Mouse (Mus musculus) cerebellum, postnatal 4 days (tissue): Measurements from ENCODE around the gene Akr7a5.

Experiments used
- DNase-seq, 2 experiments: peaks; one replicate each; pipeline ENCODE4 v3.0.0; 2022; ENCODE audit warnings: low spot score in 2 of 2, mixed read lengths in 1 of 2

The Akr7a5 gene

DNA sequence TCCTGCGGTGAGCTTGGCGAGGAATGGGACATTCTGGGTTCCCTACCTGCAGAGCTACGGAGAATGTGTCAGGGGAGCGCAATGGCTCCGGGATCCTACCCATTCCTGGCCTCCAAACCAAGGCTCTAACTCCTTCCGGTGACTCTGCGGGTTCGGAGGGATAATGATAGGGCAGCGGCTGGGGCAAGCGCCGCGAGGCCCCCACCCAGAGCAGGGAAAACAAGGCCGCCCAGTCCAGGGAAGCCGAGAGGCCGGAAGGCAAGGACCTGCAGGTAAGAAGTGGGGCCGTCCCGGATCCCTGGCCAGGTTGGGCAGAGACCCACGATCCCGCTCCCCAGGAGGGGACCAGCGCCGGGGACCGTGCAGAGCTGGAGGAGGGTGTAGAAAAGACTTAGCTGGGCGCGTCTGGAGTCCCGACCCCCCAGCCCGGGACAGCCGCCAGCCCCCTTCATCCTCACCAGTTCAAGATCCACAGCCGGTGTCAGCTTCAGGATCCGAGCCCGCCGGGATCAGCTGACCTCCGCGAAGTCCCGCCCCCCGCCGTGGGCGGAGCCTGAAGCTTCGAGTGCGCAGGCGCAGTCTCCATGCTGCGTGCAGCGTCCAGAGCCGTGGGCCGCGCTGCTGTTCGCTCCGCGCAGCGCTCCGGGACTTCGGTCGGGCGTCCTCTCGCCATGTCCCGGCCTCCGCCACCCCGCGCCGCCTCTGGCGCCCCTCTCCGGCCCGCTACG, at the start of gene Akr7a5, which contains the start of gene Pqlc2:
Gene Akr7a5 (plus strand): TSS at position 574 of the 728 bp plus-strand sequence.
Gene Pqlc2 (minus strand): TSS at position 538 of the 728 bp plus-strand sequence.
- DNase-seq, result peak; percentile 98 to 99

DNA sequence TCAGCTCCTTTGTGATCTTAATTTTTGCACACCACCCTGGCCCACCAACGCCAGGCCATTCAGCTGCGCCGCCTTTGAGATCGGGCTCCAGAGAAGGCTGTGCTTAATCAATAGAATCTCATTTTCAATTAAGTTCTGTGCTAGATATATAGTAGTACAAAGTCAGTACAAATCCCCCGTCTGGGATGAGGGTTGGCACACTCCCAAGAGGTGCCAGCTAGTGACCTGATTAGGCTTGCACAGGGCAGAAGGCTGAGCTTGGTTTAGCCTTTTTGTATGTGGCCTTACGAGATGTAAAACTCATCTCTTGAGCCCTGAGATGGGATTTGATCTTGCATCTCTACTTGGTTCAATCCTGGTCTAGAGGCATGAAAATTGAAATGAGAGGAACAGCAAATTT, 47.6 kb upstream of the Akr7a5 start:
- DNase-seq, result no peak

DNA sequence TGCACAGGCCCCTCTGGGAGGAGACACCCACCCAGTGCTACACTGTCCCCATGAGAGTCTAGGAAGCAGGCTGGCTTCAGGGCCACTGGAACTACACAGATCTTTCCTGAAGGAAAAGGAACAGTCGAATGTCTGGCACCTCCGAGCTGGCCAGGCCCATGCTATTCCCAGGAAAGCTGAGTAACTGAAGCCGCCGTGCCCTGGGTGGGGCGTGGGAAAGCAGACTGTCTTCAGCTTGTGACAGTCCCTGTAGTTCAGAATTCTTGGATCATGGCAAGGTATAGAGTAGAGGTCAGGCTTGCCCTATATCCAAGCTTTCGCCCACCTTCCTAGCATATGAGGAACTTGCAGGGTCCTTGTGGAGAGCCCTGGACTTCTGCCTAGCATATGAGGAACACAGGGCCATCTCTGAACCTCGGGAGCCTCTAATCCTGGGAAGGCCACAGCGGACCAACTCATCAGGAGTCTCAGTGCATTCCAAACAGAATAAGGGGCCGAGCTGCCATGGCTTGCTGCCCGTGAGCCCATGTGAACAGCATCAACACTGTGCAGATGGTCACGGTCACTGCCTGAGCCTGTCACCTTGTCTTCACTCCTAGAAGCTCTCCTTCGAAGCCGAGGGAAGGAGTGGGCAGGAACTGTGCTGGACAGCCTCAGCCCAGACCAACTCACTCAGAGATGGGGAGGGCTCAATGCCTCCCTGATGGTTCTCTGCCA, 44.6 kb upstream of the Akr7a5 start:
- DNase-seq, result peak in 1 of 2 experiments; percentile 42

DNA sequence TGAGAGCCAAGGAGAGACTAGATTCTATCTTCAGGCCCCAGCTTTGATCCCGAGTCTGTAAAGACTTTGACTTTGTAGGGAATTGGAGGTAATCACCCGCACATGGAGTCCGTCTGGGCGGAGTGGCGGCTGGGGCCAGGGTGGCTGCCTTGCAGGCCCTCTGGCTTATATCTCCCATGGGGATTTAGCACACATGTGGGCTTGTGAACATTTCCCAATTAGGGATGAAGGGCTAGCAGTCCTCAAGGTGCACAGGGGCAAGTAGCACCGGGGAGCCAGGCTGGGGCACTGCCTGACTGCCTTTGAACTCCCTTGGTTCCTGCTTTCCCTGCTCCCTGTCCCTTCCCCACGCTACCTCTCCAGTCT, 44.1 kb upstream of the Akr7a5 start:
- no peak for DNase-seq

DNA sequence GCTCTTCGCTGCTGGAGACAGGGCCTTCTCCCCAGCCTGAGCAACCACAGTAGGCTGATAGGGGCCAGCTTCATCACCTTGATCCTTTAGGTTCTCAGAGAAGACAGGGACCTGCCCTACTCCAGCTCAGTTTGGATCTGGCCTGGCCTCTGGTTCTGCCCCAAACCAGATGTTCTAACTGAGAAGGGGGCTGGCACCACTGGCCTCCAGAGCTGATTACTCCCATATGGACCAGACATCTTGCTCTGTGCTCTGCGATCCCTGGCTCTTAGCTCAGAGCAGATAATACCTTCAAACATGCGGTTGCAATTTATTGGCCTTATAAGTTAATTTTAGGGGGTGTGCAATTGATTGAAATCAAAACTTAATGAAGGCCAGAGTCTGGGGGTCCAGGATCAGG, 43.2 kb upstream of the Akr7a5 start:
- no peak for DNase-seq

DNA sequence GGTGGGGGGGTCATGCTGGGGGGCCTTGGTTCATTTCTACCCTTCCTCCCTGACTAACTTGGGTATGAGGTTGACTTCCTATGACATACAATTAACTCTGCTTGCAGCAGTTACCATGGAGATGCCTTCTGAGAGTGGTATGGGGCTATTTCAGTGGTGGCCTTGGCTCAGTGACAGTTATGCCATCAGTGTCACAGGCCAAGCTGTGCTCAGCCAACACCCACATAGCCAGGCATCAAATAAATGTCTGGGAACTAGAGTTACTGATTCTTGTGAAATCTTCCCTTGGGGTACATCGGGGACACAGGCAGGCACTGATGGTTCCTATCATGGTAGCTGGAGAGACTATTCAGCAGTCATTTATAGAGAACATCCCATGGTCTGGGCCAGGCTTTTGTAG, 42.3 kb upstream of the Akr7a5 start:
- DNase-seq, result no peak

DNA sequence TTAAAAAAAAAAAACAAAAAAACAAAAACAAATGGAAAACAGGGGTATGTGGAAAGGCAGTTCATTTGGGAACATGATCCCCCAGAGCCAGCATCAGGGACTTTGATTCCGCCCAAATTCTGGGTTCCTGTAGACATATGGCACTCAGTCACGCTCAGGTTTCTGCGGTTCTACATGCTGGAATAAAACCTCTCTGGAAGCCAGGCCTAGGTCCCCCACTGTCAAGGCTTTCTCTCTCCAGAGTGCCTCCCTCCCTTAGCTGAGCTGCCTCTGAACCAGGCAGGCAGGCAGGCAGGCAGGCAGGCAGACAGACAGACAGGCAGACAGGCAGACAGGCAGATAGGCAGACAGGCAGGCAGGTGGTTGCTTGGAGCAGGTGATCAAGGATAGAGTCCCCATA, 40.4 kb upstream of the Akr7a5 start:
- DNase-seq, result no peak

DNA sequence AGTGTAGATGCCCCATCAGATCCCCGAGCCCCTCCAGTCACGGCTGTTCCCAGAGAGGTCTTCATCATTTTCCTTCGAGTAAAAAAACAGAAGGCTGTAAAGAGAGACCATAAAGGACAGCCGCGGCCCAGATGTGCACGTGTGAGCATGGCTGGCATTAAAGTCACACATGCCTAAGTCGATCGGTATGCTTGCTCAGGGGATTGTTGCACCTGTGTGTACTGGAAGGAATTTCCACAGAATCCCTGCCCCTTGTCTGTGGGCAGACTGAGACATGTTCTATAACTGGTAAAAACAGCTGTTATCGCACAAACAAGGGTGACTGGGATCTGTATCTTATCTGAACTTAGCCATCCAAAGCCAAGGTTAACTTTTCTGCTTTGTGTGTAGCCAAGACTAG, 39.0 kb upstream of the Akr7a5 start:
- DNase-seq, result no peak

DNA sequence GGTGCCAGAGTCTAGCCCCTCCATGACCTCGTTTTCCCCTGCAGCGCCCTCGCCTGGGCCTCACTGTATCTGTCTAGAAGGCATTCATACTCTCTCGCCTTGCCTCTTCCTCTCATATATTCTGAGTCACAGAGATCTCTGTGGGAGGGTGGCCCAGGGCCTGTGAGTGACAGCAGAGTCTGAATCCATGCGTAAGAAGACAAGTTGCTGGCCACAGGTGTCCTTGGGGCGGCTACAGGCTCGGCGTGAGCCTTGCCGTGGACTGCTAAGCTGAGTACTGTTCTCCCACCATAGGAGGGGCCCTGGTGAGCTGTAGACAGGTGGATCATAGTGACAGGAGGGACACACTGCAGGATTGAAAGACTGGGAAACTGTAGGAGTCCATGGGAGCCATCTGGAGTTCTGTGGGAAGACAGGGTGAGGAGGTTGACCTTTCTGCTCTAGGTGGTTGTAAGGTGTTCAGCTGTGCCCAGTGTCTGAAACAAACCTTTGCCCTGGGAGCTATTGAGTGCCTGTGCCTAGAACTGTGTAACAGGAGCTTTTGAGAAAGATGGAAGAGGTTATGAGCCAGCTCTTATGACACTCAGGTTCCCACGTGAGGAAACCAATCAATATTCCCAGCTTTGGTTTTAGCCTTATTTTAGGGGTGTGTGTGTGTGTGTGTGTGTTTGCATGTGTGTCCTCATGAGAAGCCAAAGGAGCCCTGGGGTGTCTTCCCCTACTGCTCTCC, 37.4 kb upstream of the Akr7a5 start:
- DNase-seq, result no peak

DNA sequence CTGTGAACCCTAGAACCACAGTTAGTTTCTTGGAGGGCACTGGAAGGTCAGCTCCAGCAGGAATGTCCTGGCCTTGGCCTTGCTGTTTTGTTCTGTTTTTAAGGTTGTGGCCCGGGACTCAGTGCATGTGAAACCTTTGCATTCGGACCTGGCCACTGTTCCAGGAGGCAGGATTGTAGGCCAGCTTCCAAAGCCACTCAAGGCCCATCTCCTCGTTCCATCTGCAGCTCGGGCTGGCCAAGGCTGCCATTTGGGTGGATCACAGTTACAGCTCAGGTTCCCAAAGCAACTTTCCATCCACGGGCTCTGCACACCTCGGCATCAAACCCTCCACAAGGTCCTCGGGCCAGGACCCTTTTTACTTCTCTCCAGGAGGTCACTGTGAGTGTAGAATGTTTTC, 36.0 kb upstream of the Akr7a5 start:
- DNase-seq, result no peak

DNA sequence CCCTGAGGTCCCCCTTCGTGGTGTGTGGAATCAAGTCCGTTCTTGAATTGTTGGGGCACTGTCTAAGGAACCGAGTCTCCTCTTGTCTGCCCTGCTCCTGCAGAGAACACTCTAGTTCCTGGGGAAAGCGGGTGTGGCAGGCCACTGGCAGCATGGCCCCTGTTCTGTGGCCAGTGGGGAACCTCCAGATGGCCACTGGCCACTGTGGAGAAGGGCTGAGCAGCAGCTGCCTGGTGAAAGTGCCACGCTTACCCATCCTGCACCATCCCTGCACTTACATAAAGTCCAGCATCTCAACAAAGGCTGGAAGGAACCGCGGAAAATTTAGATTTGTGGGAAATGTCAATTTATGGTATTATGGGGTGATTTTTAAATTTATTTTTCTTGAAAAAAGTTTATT, 34.1 kb upstream of the Akr7a5 start:
- no peak for DNase-seq

DNA sequence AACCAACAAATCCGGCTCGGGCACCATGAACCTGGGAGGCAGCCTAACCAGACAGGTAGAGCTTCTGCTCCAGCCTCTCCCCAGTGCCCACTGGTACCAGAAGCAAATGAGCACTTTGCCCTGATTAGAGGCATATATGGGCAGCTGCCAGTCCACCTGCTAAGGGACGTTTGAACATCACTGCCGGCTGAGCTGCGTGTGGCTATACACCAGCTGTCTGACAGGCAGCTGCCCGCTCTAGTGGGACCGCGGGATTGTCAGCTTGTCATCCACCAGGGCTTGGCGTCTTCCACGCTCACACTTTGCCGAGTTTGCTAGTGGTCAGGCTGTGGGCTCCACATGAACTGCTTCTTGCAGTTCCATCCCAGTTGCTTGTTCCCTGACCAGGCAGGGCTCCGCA, 30.0 kb upstream of the Akr7a5 start:
- DNase-seq, result no peak

DNA sequence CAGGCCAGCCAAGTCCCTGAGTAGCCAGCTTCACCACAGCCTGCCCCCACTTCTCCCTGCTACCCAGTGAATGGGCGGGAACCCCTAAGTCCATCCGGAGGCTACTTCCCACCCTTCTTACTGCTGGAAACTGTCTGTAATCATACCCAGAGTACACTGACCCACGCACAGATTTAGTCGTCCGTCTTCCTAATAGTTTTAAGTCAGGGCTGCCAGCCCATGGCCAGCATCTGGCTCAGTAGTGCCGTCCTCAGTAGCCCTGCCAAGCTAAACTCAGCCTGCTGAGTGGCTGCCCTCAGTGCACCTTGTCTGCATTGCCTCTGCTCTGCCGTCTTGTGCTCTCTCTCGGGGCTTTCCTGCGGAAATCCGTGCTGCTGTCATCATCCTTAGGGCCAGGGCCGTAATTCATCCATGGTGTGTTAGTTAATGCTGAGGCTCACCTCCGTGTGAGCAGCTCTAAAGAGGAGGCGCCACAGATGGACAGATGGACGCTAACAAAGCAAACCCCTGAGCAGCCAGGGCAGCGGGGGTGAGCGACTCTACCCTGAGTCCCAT, 28.7 kb upstream of the Akr7a5 start:
- DNase-seq, result no peak

DNA sequence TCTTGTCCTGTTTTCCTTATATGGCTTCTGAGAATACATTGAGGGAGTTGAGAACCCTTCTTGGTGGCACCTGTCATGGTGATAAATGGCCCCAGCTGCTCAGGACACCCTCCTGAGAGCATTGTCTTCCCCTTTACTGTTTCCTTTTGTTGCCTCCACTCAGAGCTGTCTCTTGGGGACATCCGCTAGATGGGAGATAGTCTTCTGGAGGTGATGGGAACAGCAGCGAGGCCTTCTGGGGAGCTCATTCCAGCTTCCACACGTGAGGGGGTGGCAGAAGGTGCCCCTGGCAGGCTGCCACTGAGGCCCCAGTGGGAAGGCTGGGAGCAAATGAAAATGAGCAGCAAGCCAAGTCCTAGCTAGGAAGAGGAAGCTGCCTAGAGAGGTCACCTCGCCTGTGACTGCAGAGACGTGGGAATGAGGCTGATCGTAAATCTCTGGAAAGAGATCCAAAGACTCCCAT, 27.6 kb upstream of the Akr7a5 start:
- DNase-seq, result peak in 1 of 2 experiments; percentile 45

DNA sequence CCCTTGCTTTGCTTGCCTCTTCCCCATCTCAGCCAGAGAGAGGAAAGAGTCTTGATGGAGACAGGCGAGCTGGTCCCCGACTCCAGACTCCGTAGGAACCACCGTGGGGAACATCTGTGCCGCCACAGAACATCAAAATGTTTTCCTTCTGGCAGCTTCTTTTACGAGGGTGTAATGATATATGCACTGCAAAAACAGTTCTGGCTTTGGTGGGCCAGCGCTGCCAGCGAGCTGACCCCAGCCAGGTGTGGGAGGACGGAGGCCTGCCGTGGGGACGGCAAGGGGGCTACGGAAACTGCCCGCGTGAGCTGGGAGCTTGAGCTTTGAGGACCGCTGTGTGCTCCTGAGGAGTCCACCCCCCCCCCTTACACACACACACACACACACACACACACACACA, 25.7 kb upstream of the Akr7a5 start:
- DNase-seq, result no peak

DNA sequence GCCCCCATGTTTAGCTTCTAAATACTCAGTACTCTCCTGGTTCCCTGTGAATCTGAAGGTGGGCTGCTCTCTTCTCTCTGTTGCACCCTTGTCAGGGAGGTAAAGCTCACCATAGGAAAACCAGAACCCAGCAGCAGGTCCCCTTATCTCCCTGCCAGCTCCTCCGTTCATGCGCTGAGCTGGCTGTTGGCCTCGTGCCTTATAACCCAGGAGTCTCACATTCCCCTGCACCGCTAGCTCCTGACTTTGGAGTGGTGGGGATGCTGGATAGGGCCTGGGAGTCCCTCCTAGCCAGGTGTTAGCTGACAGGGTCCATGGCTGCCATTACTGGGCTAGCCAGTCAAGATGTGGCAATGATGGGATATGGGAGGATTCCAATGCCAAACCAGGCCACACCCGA, 24.3 kb upstream of the Akr7a5 start:
- DNase-seq, result no peak

DNA sequence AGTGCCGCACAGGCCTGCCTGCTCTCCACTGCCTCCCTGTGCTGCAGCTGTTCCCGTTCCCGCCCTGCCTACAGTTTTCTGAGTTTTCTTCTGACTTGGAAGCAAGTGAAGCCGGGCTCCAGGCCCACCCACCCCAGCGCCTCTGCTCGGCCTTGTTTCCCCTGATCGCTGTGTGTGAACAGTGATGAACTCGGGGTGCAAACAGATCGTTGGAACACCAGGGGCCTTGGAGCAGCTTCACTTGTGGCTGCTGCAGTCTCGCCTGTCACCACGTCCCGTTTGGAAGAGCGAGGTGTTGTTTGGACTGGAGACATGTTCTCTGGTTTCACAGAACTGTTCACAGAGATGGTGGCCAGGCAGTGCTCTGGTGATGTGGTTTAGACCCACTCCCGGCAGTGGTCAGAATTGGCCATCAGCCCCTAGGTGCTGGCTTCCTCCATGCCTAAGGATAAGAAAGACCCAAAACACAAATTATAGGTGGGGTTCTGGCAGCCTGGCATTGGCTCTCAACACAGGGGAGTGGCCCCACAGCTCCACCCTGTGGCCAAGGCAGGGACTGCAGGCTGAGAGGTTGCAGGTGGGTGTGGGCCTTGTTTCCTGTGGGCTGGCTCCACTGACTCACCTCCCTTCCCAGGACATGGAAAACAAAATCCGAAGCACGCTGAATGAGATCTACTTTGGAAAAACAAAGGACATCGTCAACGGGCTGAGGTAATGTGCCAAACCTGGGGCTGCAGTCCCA, 23.3 kb upstream of the Akr7a5 start:
- peak; percentile 81 to 86 for DNase-seq

DNA sequence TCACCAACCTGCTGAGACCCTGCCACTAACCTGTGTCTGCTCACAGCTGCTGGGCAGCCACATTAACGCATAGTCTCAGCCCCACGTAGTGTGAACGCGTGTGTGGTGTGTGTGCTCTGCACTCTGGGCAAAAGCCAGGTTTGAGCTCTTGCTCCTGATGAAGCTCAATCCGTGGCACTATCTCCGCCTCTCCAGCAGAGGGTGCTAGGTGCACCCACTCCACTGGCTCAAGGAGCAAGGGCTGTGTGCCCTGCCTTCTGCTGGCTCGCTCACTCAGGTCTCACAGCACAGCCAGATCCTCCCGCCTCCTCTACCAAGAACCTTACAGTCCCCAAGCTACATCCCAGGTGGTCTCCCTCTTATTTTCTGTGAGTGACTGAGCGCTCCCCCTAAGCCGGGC, 21.5 kb upstream of the Akr7a5 start:
- DNase-seq, result peak in 1 of 2 experiments; percentile 47

DNA sequence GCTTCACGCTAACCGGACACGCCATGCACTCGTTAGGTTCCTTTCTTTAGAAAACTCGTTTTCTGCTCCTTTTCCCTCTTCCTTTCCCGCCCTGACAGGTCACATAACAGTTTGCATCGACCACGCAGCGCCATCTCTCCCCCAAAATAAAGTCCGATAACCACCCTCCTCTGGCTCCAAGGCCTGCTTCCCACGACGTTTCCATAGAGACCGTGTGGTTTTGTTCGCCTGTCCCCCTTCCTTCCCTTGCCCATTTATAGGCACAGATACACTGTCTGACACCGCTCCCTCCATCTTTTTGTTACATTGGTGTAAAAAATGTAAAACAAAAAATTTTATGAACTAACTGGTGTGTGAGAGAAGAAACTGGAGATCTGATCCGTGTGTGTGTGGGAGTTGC, 19.4 kb upstream of the Akr7a5 start:
- DNase-seq, result no peak

DNA sequence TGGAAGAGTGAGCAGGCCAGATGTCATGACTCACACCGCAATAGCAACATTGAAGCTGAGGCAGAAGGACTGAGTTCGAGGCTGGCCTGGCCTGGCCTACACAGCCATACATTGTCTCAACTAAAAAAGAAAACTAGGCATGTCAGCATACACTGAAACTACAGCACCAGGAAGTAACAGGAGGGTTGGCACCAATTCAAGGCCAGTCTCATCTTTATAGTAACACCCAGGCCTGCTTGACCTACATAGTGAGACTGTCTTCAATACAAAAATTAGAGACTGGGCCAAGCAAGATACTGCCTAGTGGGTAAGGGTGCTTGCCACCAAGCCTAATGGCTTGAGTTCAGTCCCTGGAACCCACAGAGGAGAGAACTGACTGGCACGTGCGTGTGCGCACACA, 18.5 kb upstream of the Akr7a5 start:
- DNase-seq, result no peak

DNA sequence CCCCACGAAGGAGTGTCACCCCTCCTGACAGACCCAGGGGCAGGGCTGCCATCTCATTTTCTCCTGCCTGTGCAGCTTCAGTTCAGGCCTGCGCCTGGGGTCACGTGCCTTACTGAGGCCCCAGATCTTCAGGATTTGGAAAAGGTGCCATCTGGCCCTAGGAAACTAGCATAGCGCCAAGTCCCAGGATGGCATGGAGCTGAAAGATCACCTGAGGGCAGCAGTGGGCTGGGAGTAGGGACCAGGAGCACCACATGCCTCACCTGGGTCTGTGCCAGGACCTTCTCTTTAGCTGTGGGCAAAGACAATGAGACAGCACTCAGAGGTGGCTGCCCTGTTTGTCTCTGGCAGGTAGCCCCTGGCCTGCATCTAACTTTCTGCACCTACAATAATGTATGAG, 13.0 kb upstream of the Akr7a5 start:
- peak in 1 of 2 experiments; percentile 73 for DNase-seq
